Mouse (Mus musculus) liver, adult 2 months (tissue): ENCODE data around the gene BC034090. TPM values are rescaled to one million over a fixed set of nuclear protein-coding genes. Genes with fewer than 3 reads are reported as not detected.

Source experiments
- DNase-seq: peaks from one replicate; pipeline ENCODE4 v3.0.0-alpha.2; 2011; ENCODE audit warnings: low read depth, low spot score; ENCODE audit errors: extremely low read depth
- H3K27ac ChIP-seq: fragments of 200-500 bp; replicated peaks from 2 replicates; pipeline ENCODE4 v1.5.1; 2012; ENCODE audit warnings: low read depth, mild to moderate bottlenecking, control low read depth, inconsistent platforms, low read length; ENCODE audit not compliant: insufficient read depth
- H3K27me3 ChIP-seq: fragments of 200-500 bp; 2 replicates; pipeline ENCODE4 v1.6.1; 2012; ENCODE audit warnings: mild to moderate bottlenecking, moderate library complexity, low read length, inconsistent platforms; ENCODE audit not compliant: control insufficient read depth, insufficient read depth
- H3K36me3 ChIP-seq: fragments of 200-500 bp; 2 replicates; pipeline ENCODE4 v1.6.1; 2012; ENCODE audit warnings: low read length, inconsistent platforms; ENCODE audit not compliant: control insufficient read depth, insufficient read depth
- H3K4me1 ChIP-seq: fragments of 200-500 bp; 2 replicates; pipeline ENCODE4 v1.6.1; 2011; ENCODE audit warnings: low read length; ENCODE audit not compliant: control insufficient read depth, insufficient read depth
- H3K4me3 ChIP-seq: fragments of 200-500 bp; 2 replicates; pipeline ENCODE4 v1.5.1; 2011; ENCODE audit warnings: low read depth, mild to moderate bottlenecking, control low read depth, low read length, moderate library complexity; ENCODE audit not compliant: insufficient read depth
- H3K79me2 ChIP-seq: fragments of 200-500 bp; 2 replicates; pipeline ENCODE4 v1.6.1; 2012; ENCODE audit warnings: inconsistent platforms, mild to moderate bottlenecking, low read length, moderate library complexity; ENCODE audit not compliant: control insufficient read depth, insufficient read depth
- H3K9ac ChIP-seq: fragments of 200-500 bp; 2 replicates; pipeline ENCODE4 v1.6.1; 2012; ENCODE audit warnings: low read depth, mild to moderate bottlenecking, control low read depth, inconsistent platforms, low read length
- CTCF ChIP-seq: fragments of 200-500 bp; IDR thresholded peaks from 2 replicates; pipeline ENCODE4 v1.5.1; 2011; ENCODE audit warnings: low read depth, low read length, control low read depth
- POLR2A ChIP-seq: fragments of 200-500 bp; IDR thresholded peaks from 2 replicates; pipeline ENCODE4 v1.6.1; 2011; ENCODE audit warnings: low read length, control low read depth; ENCODE audit not compliant: insufficient read depth; ENCODE audit errors: extremely low read depth
- whole genome bisulfite sequencing: fragments of 180-500 bp; shearing (Covaris S2); methylation state at CpG from one replicate; pipeline ENCODE4 v1.1.7; 2018; 5-methylcytosine and 5-hydroxymethylcytosine counted together
- polyA plus RNA-seq: library from polyadenylated mRNA; depleted of rRNA; stranded (reverse); fragments of >200 nt; gene quantifications from 2 replicates; pipeline ENCODE4 v1.2.3, GENCODE M21; 2012
- total RNA-seq: library from RNA; depleted of rRNA; stranded (reverse); fragments of >200 nt; gene quantifications from 2 replicates; pipeline ENCODE4 v1.2.3, GENCODE M21; 2014

The BC034090 gene
- total and polyA plus RNA-seq, 2 experiments: 0.09 to 0.33 TPM

- H3K4me3 ChIP-seq: no peak overlapping the region
- DNase-seq: no peak
- no peaks in the 10 kb centered on the region for H3K4me1 ChIP-seq
- H3K27ac ChIP-seq: no peak overlapping the region
- no peaks in the 10 kb centered on the region for H3K79me2 ChIP-seq
- H3K27me3 ChIP-seq: 0 out of 2 replicates have a peak, but pooled peaks cover 2% of the 10 kb centered on the region
- 79% methylated on average over 4 of the region's 4 CpGs for WGBS
- no peak for TF ChIP-seq POLR2A
- TF ChIP-seq CTCF: no peak
- no peak overlapping the region for H3K9ac ChIP-seq
- no peaks in the 10 kb centered on the region for H3K36me3 ChIP-seq
Observed at GRCm38 (mm10) chr1:155250531-155251135, 6.4 kb upstream of the BC034090 start.

- Histone ChIP-seq H3K9ac (no peak overlapping the region), H3K27me3 (0 out of 2 replicates have a peak, but pooled peaks cover 2% of the 10 kb centered on the region), H3K79me2 (no peaks in the 10 kb centered on the region), H3K36me3 (no peaks in the 10 kb centered on the region), H3K4me1 (no peaks in the 10 kb centered on the region), H3K27ac (no peak overlapping the region), H3K4me3 (no peak overlapping the region)
- TF ChIP-seq POLR2A (no peak), CTCF (no peak)
- no peak for DNase-seq
- 68% methylated on average over 5 of the region's 5 CpGs for WGBS
Observed at GRCm38 (mm10) chr1:155249896-155250295, 5.7 kb upstream of the BC034090 start.

GRCm38 (mm10) chr1:155248041-155248440 is 3.8 kb upstream of the BC034090 start:
- Histone ChIP-seq H3K36me3 (no peaks in the 10 kb centered on the region), H3K4me3 (no peak overlapping the region), H3K27ac (no peak overlapping the region), H3K9ac (no peak overlapping the region), H3K4me1 (no peaks in the 10 kb centered on the region), H3K27me3 (peaks cover 10% of the 10 kb centered on the region; the same call in 1 of the 2 replicates), H3K79me2 (no peaks in the 10 kb centered on the region)
- 54% methylated on average over 5 of the region's 5 CpGs for WGBS
- no peak for DNase-seq
- TF ChIP-seq POLR2A (no peak), CTCF (no peak)

DNA sequence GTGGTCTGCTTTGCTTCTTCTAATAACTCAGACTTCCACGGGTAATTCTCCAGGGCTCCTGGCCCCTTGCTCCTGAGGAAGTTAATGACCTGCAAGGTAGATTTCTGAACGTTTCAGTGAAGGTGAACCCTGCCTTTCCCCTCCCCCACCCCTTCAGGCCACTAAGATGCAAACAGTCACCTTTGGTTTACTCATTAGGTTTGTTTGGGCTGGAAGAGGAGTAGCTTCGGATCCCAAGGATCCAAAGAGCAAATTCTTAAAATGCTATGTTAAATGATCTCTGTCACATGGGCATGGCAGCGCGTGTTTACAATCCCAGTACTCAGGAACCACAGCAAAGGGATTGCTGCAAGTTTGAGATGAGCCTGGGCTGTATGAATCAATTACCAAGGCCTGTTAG is 3.2 kb upstream of the BC034090 start:
- no peaks in the 10 kb centered on the region for H3K79me2 ChIP-seq
- no peak overlapping the region for H3K4me3 ChIP-seq
- 14% methylated on average over 5 of the region's 5 CpGs for WGBS
- H3K27me3 ChIP-seq: peaks cover 10% of the 10 kb centered on the region; the same call in 1 of the 2 replicates
- no peak overlapping the region for H3K27ac ChIP-seq
- DNase-seq: no peak
- H3K9ac ChIP-seq: no peak overlapping the region
- H3K36me3 ChIP-seq: no peaks in the 10 kb centered on the region
- TF ChIP-seq POLR2A (no peak), CTCF (no peak)
- H3K4me1 ChIP-seq: no peaks in the 10 kb centered on the region

DNA sequence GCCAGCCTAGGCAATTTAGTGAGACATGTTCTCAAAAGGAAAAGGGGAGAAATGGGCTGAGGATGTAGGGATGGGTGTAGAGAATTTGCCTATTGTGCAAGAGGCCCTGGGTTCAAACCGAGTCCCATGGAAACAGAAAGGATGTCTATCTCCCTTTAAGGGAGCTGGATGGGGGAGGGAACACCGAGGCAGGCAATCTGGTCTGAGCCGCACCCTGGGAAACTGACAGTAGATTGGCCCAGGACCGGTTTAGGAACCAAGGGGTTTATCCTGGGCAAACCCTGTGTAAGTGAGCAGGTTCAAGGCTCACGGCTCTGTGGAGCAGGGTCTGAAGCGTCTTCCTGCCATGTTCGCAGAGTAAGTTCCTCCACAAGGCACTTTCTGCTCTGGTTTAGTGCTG is 1.3 kb upstream of the BC034090 start:
- TF ChIP-seq POLR2A: no peak
- TF ChIP-seq CTCF: no peak
- WGBS: 80% methylated on average over 7 of the region's 7 CpGs
- peaks cover 10% of the 10 kb centered on the region; the same call in 1 of the 2 replicates for H3K27me3 ChIP-seq
- no peaks in the 10 kb centered on the region for H3K4me1 ChIP-seq
- H3K27ac ChIP-seq: no peak overlapping the region
- no peak overlapping the region for H3K9ac ChIP-seq
- no peaks in the 10 kb centered on the region for H3K36me3 ChIP-seq
- no peak for DNase-seq
- no peaks in the 10 kb centered on the region for H3K79me2 ChIP-seq
- no peak overlapping the region for H3K4me3 ChIP-seq

- 15% methylated on average over 29 of the region's 29 CpGs for WGBS
- no peak overlapping the region for H3K27ac ChIP-seq
- H3K9ac ChIP-seq: no peak overlapping the region; the same call in 1 of the 2 replicates
- no peaks in the 10 kb centered on the region for H3K79me2 ChIP-seq
- H3K4me1 ChIP-seq: no peaks in the 10 kb centered on the region
- H3K36me3 ChIP-seq: no peaks in the 10 kb centered on the region
- TF ChIP-seq CTCF (no peak), POLR2A (no peak)
- DNase-seq: no peak
- H3K4me3 ChIP-seq: peak overlapping the region; percentile 51; the same call in 1 of the 2 replicates
- peaks cover 10% of the 10 kb centered on the region; the same call in 1 of the 2 replicates for H3K27me3 ChIP-seq
Observed at GRCm38 (mm10) chr1:155244771-155245211, 547 bp upstream of the BC034090 start.
